Mouse (Mus musculus) E14TG2a.4 (cell line): ENCODE measurements around the gene Tpmt.

ENCODE experiments used
- CTCF ChIP-seq: conservative IDR thresholded peaks from 2 replicates; pipeline ENCODE4 v1.5.1; 2014; ENCODE audit warnings: low read length
- POU5F1 ChIP-seq: IDR thresholded peaks from 2 replicates; pipeline ENCODE4 v1.6.1; 2014; ENCODE audit warnings: low read length, borderline replicate concordance

DNA sequence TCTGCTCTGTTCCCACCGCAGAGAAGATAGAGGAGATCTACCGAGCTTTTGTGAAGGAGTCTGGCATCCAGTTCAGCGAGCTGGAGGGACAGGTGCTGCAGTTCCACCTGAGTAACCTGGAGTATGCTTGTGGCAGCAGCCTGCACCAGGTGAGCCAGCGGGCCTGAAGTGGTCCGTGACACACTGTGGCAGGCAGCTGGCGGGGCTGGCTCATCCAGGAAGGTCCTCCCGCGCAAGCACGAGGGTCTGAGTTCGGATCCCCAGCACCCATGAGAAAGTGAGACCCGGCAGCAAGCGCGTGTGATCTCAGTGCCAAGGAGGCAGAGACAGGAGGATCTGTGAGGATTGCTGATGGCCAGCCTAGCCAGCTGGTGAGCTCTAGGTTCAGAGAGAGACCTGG lies 27.3 kb upstream of the Tpmt start:
- TF ChIP-seq CTCF (no peak), POU5F1 (no peak)
